Mouse (Mus musculus) intestine, embryonic 15.5 days (tissue): ENCODE results near the gene Dynlt1f. TPM values are rescaled to one million over a fixed set of nuclear protein-coding genes. Genes with fewer than 3 reads are reported as not detected.
"Not testable (repeated sequence)": the region's sequence is repeated elsewhere in the genome, so short reads cannot be mapped to it uniquely, and the experiment has no call there.

ENCODE experiments used
- ATAC-seq: fragments of 200-750 bp; cut with Nextera tagmentation; 2 replicates; pipeline ENCODE4 v1.8.0; 2017; ENCODE audit warnings: moderate TSS enrichment, moderate library complexity
- H3K27ac ChIP-seq: fragments of 300-500 bp; sonication (generic); 2 replicates; pipeline ENCODE4 v1.5.1; 2015; ENCODE audit warnings: mild to moderate bottlenecking, inconsistent platforms
- H3K27me3 ChIP-seq: fragments of 300-500 bp; sonication (generic); replicated peaks from 2 replicates; pipeline ENCODE4 v1.6.1; 2015; ENCODE audit warnings: inconsistent platforms
- H3K36me3 ChIP-seq: fragments of 300-500 bp; sonication (generic); 2 replicates; pipeline ENCODE4 v1.6.1; 2015; ENCODE audit warnings: inconsistent platforms
- H3K4me1 ChIP-seq: fragments of 300-500 bp; sonication (generic); replicated peaks from 2 replicates; pipeline ENCODE4 v1.6.1; 2015; ENCODE audit warnings: inconsistent platforms
- H3K4me2 ChIP-seq: fragments of 300-500 bp; sonication (generic); replicated peaks from 2 replicates; pipeline ENCODE4 v1.6.1; 2015; ENCODE audit warnings: mild to moderate bottlenecking, inconsistent platforms
- H3K4me3 ChIP-seq: fragments of 300-500 bp; sonication (generic); replicated peaks from 2 replicates; pipeline ENCODE4 v1.5.1; 2015; ENCODE audit warnings: inconsistent platforms
- H3K9ac ChIP-seq: fragments of 300-500 bp; sonication (generic); 2 replicates; pipeline ENCODE4 v1.6.1; 2015; ENCODE audit warnings: inconsistent platforms
- H3K9me3 ChIP-seq: fragments of 300-500 bp; sonication (generic); 2 replicates; pipeline ENCODE4 v1.6.1; 2016; ENCODE audit warnings: inconsistent platforms
- WGBS: fragments of 180-500 bp; shearing (Covaris S2); methylation state at CpG from one replicate; pipeline ENCODE4 v1.1.7; 2015; 5-methylcytosine and 5-hydroxymethylcytosine counted together
- polyA plus RNA-seq: library from polyadenylated mRNA; unstranded; fragments of >200 nt; fragmentation: Nextera tagmentation; extraction: Ambion mirVana; gene quantifications from 2 replicates; pipeline ENCODE4 v1.2.1, GENCODE M21; 2015

Dynlt1f gene
- polyA plus RNA-seq, 1 experiment from 2014 or later = 273 TPM

DNA sequence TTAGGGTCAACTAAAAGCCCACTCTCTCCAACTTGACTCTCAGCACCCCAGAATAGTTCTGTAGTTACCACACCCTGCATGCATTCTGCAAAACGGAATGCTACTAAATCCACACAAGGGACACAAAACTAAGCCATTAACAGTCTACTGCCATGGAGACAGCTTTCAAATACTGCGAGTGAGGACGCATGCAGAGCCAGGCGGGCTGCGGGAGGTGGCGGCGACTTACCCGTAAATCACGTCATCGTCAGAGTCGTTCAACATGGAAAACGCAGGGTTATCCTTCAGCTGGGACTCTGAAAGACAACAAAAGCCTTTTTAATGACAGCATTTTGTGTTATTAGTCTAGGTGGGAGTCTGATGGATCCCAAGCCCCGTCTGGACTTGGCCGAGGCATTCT lies 42.2 kb downstream of the Dynlt1f start:
- H3K27ac ChIP-seq, H3K9ac ChIP-seq, H3K4me1 ChIP-seq, H3K36me3 ChIP-seq, ATAC-seq, H3K4me2 ChIP-seq, H3K9me3 ChIP-seq, H3K4me3 ChIP-seq, H3K27me3 ChIP-seq: not testable (repeated sequence)
- WGBS = 83% methylated on average over 12 of the region's 14 CpGs

DNA sequence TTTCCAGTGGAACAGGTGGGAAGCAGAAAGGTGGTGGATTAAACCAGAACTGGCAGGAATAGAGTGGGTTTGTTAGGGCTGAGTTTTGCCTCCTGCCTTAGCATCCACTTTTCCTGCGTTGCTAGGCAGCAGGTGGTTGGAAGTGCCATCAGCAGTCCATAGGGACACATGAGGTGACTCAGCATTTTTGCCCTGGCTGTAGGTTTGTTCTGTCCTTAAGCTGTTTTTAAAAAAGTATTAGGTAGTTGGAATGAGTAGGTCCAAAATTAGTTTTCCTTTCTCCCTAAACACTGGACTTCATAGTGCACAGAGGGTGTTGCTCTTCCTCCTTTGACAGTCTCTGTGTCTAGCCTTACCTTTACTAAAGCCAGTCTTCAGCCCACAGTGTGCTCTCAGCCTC lies 50.4 kb downstream of the Dynlt1f start:
- not testable (repeated sequence) for H3K36me3 ChIP-seq, H3K9ac ChIP-seq, H3K9me3 ChIP-seq, H3K4me3 ChIP-seq, ATAC-seq, H3K4me1 ChIP-seq, H3K27ac ChIP-seq, H3K27me3 ChIP-seq, H3K4me2 ChIP-seq
- WGBS = 68% methylated on average over 1 of the region's 1 CpGs

DNA sequence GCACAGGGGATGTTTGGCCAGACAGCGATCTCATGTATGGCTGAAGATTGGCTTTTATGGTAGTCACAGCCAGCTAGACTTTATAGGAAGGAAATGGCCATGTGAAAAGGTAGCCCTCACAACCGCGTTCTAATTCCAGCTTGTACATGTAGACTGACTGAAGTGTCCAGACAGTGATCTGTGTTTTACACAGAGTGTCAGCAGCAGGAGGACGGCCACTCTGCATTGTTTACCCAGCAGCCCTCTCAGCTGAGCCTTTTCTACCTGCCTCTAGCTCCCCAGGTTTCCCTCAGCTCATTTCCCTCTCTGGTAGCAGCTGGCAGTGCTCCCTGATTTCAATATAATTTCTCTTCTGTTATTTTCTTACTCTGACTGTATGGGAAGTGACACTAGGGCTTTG lies 53.5 kb downstream of the Dynlt1f start:
- H3K4me1 ChIP-seq, H3K4me3 ChIP-seq, H3K36me3 ChIP-seq, H3K9ac ChIP-seq, H3K27me3 ChIP-seq, H3K9me3 ChIP-seq, H3K27ac ChIP-seq: not testable (repeated sequence)
- peak; percentile 18; the same call in 1 of the 2 replicates for ATAC-seq
- 0% methylated on average over 3 of the region's 4 CpGs for WGBS
- 0 out of 2 replicates have a peak overlapping the region, but pooled peaks have one; percentile 31 for H3K4me2 ChIP-seq

GRCm38 (mm10) chr17:6601204-6601911 lies 54.3 kb downstream of the Dynlt1f start, which contains the start of gene Dynlt1c:
TSS of gene Dynlt1c (plus strand) at chr17:6601671.
- peak within 1 kb of the TSS; percentile 29; the same call in 1 of the 2 replicates for H3K4me3 ChIP-seq
- peak within 1 kb of the TSS; percentile 46; the same call in 1 of the 2 replicates for H3K4me2 ChIP-seq
- not testable (repeated sequence) for H3K36me3 ChIP-seq, H3K9me3 ChIP-seq, H3K9ac ChIP-seq, H3K4me1 ChIP-seq, H3K27me3 ChIP-seq
- 10% methylated on average over 31 of the region's 40 CpGs for WGBS
- ATAC-seq = peak; percentile 98
- 0 out of 2 replicates have a peak within 1 kb of the TSS, but pooled peaks have one; percentile 58 for H3K27ac ChIP-seq

- H3K9ac ChIP-seq, H3K27ac ChIP-seq, H3K36me3 ChIP-seq, ATAC-seq, H3K9me3 ChIP-seq, H3K4me3 ChIP-seq, H3K4me1 ChIP-seq, H3K4me2 ChIP-seq, H3K27me3 ChIP-seq: not testable (repeated sequence)
- WGBS = 87% methylated on average over 5 of the region's 8 CpGs
Observed at GRCm38 (mm10) chr17:6600216-6600911, 55.3 kb downstream of the Dynlt1f start.

DNA sequence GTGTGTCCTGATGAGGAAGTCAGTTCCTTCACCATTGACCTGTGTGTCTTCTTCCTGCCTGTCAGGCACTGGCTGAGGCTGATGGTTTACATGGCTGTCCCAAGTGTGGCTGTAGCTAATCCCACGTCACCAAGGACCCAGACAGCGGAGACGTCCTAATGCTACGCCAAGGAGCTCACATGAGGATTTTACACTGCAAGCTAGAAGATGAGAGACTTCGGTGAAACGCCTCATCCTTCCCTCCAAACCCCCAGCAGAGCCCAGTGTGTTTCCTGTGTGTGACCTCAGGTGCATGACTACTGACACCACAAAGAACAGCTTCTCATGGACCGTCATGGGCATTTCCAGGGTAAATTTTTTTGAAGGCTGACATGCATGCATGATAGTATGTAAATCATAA lies 57.3 kb downstream of the Dynlt1f start:
- H3K9ac ChIP-seq, ATAC-seq, H3K27ac ChIP-seq, H3K4me3 ChIP-seq, H3K36me3 ChIP-seq, H3K4me2 ChIP-seq, H3K27me3 ChIP-seq, H3K4me1 ChIP-seq, H3K9me3 ChIP-seq: not testable (repeated sequence)
- WGBS = 89% methylated on average over 7 of the region's 7 CpGs

Other genes with a start within 250 kb of the Dynlt1f start
- 524 and 531 TPM in 2 replicates for gene Dynlt1b, start 225.8 kb downstream of the Dynlt1f start, polyA plus RNA-seq
- 30.2 and 38.1 TPM in 2 replicates for gene Dynlt1c, start 54.2 kb downstream of the Dynlt1f start, polyA plus RNA-seq
- 1.9 and 2.4 TPM in 2 replicates for gene Sytl3, start 3.2 kb upstream of the Dynlt1f start, polyA plus RNA-seq
- 232 and 235 TPM in 2 replicates for gene Ezr, start 126.9 kb upstream of the Dynlt1f start, polyA plus RNA-seq